Mouse (Mus musculus) gastrocnemius, adult 18-20 months (tissue): ENCODE results near the gene Ptprg. TPM values are rescaled to one million over a fixed set of nuclear protein-coding genes. Genes with fewer than 3 reads are reported as not detected.
A peak's percentile ranks its signal among the peaks of the same experiment; 100 is the strongest.

Experiments
- DNase-seq: peaks from one replicate; pipeline ENCODE4 v3.0.0; 2021; ENCODE audit warnings: low spot score
- total RNA-seq, 2 experiments: library from RNA; stranded (reverse); gene quantifications; 2 replicates each; pipeline ENCODE4 v1.2.3; 2021

The Ptprg gene
- total RNA-seq, 2 experiments from 2014 or later = 18.4 to 21.3 TPM

GRCm38 (mm10) chr14:11818054-11818453 is 264.7 kb downstream of the Ptprg start:
- no peak for DNase-seq

- no peak for DNase-seq
Observed at GRCm38 (mm10) chr14:11818721-11819120, 265.4 kb downstream of the Ptprg start.

- no peak for DNase-seq
Observed at GRCm38 (mm10) chr14:11819326-11819725, 266.0 kb downstream of the Ptprg start.

- no peak for DNase-seq
Observed at GRCm38 (mm10) chr14:11822830-11823700, 269.7 kb downstream of the Ptprg start.

- DNase-seq = no peak
Observed at GRCm38 (mm10) chr14:11823701-11824095, 270.4 kb downstream of the Ptprg start.

- DNase-seq = no peak
Observed at GRCm38 (mm10) chr14:11824915-11825314, 271.6 kb downstream of the Ptprg start.

- DNase-seq = no peak
Observed at GRCm38 (mm10) chr14:11825551-11825950, 272.2 kb downstream of the Ptprg start.

GRCm38 (mm10) chr14:11828086-11828485 is 274.8 kb downstream of the Ptprg start:
- no peak for DNase-seq

GRCm38 (mm10) chr14:11833678-11834077 is 280.3 kb downstream of the Ptprg start:
- no peak for DNase-seq

GRCm38 (mm10) chr14:11835706-11836445 is 282.5 kb downstream of the Ptprg start:
- DNase-seq = no peak

- no peak for DNase-seq
Observed at GRCm38 (mm10) chr14:11837714-11838113, 284.4 kb downstream of the Ptprg start.

- DNase-seq = no peak
Observed at GRCm38 (mm10) chr14:11841621-11842020, 288.3 kb downstream of the Ptprg start.

- DNase-seq = no peak
Observed at GRCm38 (mm10) chr14:11852896-11853295, 299.6 kb downstream of the Ptprg start.

- DNase-seq = no peak
Observed at GRCm38 (mm10) chr14:11855499-11855898, 302.2 kb downstream of the Ptprg start.

GRCm38 (mm10) chr14:11857928-11858481 is 304.7 kb downstream of the Ptprg start:
- DNase-seq = no peak

- DNase-seq = peak; percentile 76
Observed at GRCm38 (mm10) chr14:11863286-11863685, 310.0 kb downstream of the Ptprg start.

GRCm38 (mm10) chr14:11864840-11865239 is 311.5 kb downstream of the Ptprg start:
- no peak for DNase-seq

- no peak for DNase-seq
Observed at GRCm38 (mm10) chr14:11865332-11865731, 312.0 kb downstream of the Ptprg start.

- no peak for DNase-seq
Observed at GRCm38 (mm10) chr14:11865872-11866271, 312.5 kb downstream of the Ptprg start.

GRCm38 (mm10) chr14:11866416-11866815 is 313.1 kb downstream of the Ptprg start:
- no peak for DNase-seq

- peak; percentile 81 for DNase-seq
Observed at GRCm38 (mm10) chr14:11868636-11869035, 315.3 kb downstream of the Ptprg start.

- DNase-seq = no peak
Observed at GRCm38 (mm10) chr14:11871752-11872344, 318.5 kb downstream of the Ptprg start.
